Mouse (Mus musculus): Measurements from ENCODE around the gene Elk4.

Gene Elk4

DNA sequence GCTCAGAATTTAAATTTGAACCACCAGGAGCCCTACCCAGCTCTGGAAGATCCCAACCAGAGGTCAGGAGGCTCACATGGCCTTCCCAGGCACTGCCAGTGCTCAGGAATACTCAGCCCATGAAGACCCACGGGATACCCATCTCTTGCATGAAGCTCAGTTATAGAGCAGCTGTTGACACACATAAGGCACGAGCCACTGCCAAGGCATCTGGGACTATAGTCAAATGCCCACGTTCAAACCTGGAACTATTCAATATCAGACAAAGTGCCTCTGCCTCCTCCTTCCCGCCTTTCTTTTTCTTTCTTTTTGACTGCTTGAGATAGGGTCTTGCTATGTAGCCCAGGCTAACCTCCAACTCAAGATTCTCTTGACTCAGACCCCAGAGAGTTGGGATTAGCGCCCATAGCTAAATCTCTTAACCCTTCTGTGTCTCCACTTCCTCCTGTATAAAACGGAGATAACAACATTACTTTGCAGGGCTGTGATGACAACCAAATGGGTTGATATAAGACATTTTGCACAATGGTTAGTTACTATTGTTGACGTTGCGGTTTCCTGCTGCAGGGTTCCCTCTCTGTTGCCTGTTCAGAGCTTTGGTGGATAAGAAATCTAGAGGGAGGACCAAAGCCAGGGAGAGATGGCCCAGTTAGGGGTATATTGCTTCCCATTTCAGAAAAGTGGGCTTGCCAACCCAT, 58.2 kb downstream of the Elk4 start:
- DNase-seq (ENCODE audit: low spot score), result no peak

DNA sequence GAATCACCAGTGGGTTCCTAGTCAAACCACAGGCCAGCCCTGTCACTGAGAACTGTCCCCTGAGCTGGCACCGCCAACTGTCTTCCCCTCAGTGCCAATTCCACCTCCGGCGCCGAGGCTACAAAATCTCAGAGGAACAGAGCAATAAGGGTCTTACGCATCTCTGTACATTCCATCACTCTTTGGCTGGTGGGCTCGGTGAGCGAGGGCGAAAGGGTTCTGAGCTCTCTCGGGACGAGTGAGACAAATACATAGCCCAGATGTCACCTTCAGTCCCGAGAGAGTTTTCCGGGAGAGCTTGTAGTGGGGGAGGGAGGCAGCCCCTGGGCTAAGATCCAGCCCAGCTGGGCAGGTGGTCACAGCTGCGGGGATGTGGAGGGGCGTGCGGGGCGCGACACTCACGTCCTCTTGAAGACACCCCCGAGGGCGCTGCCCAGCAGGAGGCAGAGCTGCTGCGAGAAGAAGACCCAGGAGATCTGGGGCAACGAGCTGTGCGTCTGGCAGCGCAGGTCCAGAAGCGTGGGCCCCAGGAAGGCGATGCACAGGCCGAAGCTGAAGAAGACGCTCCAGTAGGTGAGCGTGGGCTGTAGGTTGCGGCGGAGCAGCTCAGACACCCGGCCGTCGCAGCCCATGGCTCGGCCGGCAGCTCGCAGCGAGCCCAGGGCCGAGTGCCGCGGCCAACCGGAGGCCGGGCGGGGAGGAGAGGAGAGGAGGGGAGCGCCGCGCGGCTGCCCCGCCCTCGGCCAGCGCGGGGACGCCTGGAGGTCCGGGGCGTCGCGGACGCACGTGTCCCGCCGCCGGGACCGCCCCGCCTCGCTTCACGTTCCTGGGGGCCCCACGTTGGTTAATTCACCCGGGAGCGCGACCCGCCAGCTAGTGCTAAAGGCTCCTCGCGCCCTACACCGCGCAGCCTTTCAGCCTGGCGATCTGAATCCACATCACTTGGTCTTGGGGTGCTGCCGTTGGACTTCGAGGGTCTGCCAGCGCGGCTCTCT, 60.2 kb downstream of the Elk4 start, which contains the start of gene Mfsd4a:
Mfsd4a (minus strand) TSS at position 802 of the 995 bp plus-strand sequence.
- DNase-seq (ENCODE audit: low spot score), result peak; percentile 67

DNA sequence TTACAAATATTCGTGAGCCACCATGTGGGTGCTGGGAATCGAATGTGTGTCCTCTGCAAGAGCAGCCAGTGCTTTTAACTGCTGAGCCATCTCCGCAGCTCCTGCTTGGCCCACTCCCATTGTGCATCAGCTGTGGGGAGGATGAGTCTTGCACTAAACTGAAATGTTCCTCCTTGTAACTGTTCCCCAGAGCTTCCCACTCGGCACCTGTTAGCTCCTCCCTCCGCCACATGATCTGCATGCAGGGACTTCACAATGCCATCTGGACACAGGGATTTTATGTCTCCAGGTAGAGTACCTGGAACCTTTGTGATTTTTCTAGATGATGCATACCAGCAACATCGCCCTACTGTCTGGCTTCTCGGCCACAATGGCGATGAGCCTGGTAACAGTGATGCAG, 62.0 kb downstream of the Elk4 start:
- DNase-seq (ENCODE audit: low spot score), result no peak

DNA sequence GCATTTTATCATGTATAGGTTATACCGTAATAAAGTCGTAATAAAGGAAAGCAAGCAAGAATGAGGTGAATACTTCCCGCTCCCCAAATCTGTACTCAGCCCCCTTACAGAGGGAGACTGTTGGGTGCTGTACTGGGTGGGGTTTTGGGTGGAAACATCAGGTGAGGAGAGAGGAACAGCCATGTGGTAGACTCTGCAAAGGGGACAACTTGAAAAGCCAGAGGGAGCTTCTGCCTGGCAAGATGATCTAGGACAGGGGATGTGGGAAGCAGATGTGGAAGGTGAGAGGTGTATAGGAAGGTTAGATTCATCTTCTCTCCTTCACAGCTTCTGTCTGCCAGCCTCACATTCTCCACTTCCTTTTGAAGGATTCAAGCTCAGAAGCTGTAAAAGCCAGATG, 63.3 kb downstream of the Elk4 start:
- no peak for DNase-seq (ENCODE audit: low spot score)

DNA sequence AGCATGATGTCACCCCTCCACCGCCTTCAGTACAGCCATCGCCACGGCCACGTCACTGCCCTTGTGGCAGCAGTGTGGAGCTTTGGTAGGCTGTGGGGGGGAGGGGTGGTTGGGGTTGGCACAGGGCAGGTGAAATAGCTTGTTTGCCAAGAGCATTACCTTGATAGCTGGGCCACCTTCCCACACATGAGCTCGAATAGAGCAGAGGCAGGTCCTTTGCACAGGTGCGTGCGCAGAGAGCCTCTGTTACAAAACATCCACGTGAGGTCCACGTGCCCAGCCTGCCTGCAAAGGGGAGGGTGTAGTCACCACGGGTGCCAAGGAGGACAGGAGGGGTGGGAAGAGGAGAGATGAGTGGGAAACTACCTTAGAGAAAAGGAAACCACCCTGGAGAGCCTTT, 68.2 kb downstream of the Elk4 start:
- DNase-seq (ENCODE audit: low spot score), result no peak

DNA sequence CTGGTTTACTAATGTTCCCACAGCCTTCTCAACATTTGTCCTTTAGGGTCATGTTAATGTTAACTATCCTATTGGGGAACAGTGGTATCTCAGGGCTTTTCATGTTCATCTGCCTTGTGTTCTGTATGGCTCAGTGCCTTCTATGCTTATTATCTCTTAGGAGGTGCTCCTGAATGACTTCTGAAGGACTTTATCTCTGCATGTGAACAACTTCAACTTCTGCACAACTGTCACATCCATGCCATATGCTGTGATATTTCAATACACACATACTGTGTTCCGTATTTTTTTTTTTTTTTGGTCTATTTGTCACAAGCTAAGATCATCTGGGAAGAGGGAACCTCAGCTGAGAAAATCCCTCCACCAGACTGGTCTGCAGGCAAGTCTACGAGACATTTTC, 71.0 kb downstream of the Elk4 start:
- no peak for DNase-seq (ENCODE audit: low spot score)

Measured in testis, postnatal 10 days (tissue).